Mouse (Mus musculus): ENCODE measurements around the gene Rab40c. TPM values are rescaled to one million over a fixed set of nuclear protein-coding genes. Genes with fewer than 3 reads are reported as not detected.

Rab40c gene
- total RNA-seq, 1 experiment from 2014 or later = 17.1 TPM

GRCm38 (mm10) chr17:25869954-25870353 lies 49.6 kb downstream of the Rab40c start:
- no peak for ATAC-seq (replicated peaks in 1 of 2; ENCODE audit: insufficient read depth in 1 of 2, low FRiP score in 2 of 2, low TSS enrichment in 1 of 2, low read depth in 1 of 2, poor library complexity in 2 of 2, severe bottlenecking in 2 of 2)

- ATAC-seq (replicated peaks in 1 of 2; ENCODE audit: insufficient read depth in 1 of 2, low FRiP score in 2 of 2, low TSS enrichment in 1 of 2, low read depth in 1 of 2, poor library complexity in 2 of 2, severe bottlenecking in 2 of 2) = no peak
Observed at GRCm38 (mm10) chr17:25869498-25869897, 50.0 kb downstream of the Rab40c start.

GRCm38 (mm10) chr17:25868601-25869191 lies 50.8 kb downstream of the Rab40c start, which contains the start of gene Mcrip2:
Mcrip2 (minus strand) TSS chr17:25868764.
- ATAC-seq (replicated peaks in 1 of 2; ENCODE audit: insufficient read depth in 1 of 2, low FRiP score in 2 of 2, low TSS enrichment in 1 of 2, low read depth in 1 of 2, poor library complexity in 2 of 2, severe bottlenecking in 2 of 2) = peak; percentile 70 to 83

GRCm38 (mm10) chr17:25867836-25868600 lies 51.5 kb downstream of the Rab40c start:
- ATAC-seq (replicated peaks in 1 of 2; ENCODE audit: insufficient read depth in 1 of 2, low FRiP score in 2 of 2, low TSS enrichment in 1 of 2, low read depth in 1 of 2, poor library complexity in 2 of 2, severe bottlenecking in 2 of 2) = peak; percentile 17 to 29; a peak in 2 of 4 replicates

GRCm38 (mm10) chr17:25867509-25867835 lies 52.1 kb downstream of the Rab40c start:
- ATAC-seq (replicated peaks in 1 of 2; ENCODE audit: insufficient read depth in 1 of 2, low FRiP score in 2 of 2, low TSS enrichment in 1 of 2, low read depth in 1 of 2, poor library complexity in 2 of 2, severe bottlenecking in 2 of 2) = peak in 1 of 2 experiments; percentile 14; a peak in 1 of 4 replicates

- ATAC-seq (replicated peaks in 1 of 2; ENCODE audit: insufficient read depth in 1 of 2, low FRiP score in 2 of 2, low TSS enrichment in 1 of 2, low read depth in 1 of 2, poor library complexity in 2 of 2, severe bottlenecking in 2 of 2) = no peak
Observed at GRCm38 (mm10) chr17:25866172-25866571, 53.4 kb downstream of the Rab40c start.

GRCm38 (mm10) chr17:25865288-25865687 lies 54.2 kb downstream of the Rab40c start:
- no peak for ATAC-seq (replicated peaks in 1 of 2; ENCODE audit: insufficient read depth in 1 of 2, low FRiP score in 2 of 2, low TSS enrichment in 1 of 2, low read depth in 1 of 2, poor library complexity in 2 of 2, severe bottlenecking in 2 of 2)

- no peak for ATAC-seq (replicated peaks in 1 of 2; ENCODE audit: insufficient read depth in 1 of 2, low FRiP score in 2 of 2, low TSS enrichment in 1 of 2, low read depth in 1 of 2, poor library complexity in 2 of 2, severe bottlenecking in 2 of 2)
Observed at GRCm38 (mm10) chr17:25864311-25864710, 55.2 kb downstream of the Rab40c start.

GRCm38 (mm10) chr17:25863681-25864080 lies 55.8 kb downstream of the Rab40c start:
- ATAC-seq (replicated peaks in 1 of 2; ENCODE audit: insufficient read depth in 1 of 2, low FRiP score in 2 of 2, low TSS enrichment in 1 of 2, low read depth in 1 of 2, poor library complexity in 2 of 2, severe bottlenecking in 2 of 2) = no peak

GRCm38 (mm10) chr17:25861704-25862612 lies 57.6 kb downstream of the Rab40c start:
- no peak for ATAC-seq (replicated peaks in 1 of 2; ENCODE audit: insufficient read depth in 1 of 2, low FRiP score in 2 of 2, low TSS enrichment in 1 of 2, low read depth in 1 of 2, poor library complexity in 2 of 2, severe bottlenecking in 2 of 2)

GRCm38 (mm10) chr17:25860832-25861703 lies 58.5 kb downstream of the Rab40c start, which contains the start of gene Wdr90:
Wdr90 (minus strand) TSS chr17:25861501.
- ATAC-seq (replicated peaks in 1 of 2; ENCODE audit: insufficient read depth in 1 of 2, low FRiP score in 2 of 2, low TSS enrichment in 1 of 2, low read depth in 1 of 2, poor library complexity in 2 of 2, severe bottlenecking in 2 of 2) = peak; percentile 97

- no peak for ATAC-seq (replicated peaks in 1 of 2; ENCODE audit: insufficient read depth in 1 of 2, low FRiP score in 2 of 2, low TSS enrichment in 1 of 2, low read depth in 1 of 2, poor library complexity in 2 of 2, severe bottlenecking in 2 of 2)
Observed at GRCm38 (mm10) chr17:25860229-25860628, 59.3 kb downstream of the Rab40c start.

- peak; percentile 90 to 93 for ATAC-seq (replicated peaks in 1 of 2; ENCODE audit: insufficient read depth in 1 of 2, low FRiP score in 2 of 2, low TSS enrichment in 1 of 2, low read depth in 1 of 2, poor library complexity in 2 of 2, severe bottlenecking in 2 of 2)
Observed at GRCm38 (mm10) chr17:25844396-25844901, 75.1 kb downstream of the Rab40c start, which contains the start of gene Rhot2. Rhot2 (minus strand) TSS chr17:25844851.

GRCm38 (mm10) chr17:25843636-25844395 lies 75.7 kb downstream of the Rab40c start:
- no peak for ATAC-seq (replicated peaks in 1 of 2; ENCODE audit: insufficient read depth in 1 of 2, low FRiP score in 2 of 2, low TSS enrichment in 1 of 2, low read depth in 1 of 2, poor library complexity in 2 of 2, severe bottlenecking in 2 of 2)

- no peak for ATAC-seq (replicated peaks in 1 of 2; ENCODE audit: insufficient read depth in 1 of 2, low FRiP score in 2 of 2, low TSS enrichment in 1 of 2, low read depth in 1 of 2, poor library complexity in 2 of 2, severe bottlenecking in 2 of 2)
Observed at GRCm38 (mm10) chr17:25843122-25843521, 76.4 kb downstream of the Rab40c start.

- no peak for ATAC-seq (replicated peaks in 1 of 2; ENCODE audit: insufficient read depth in 1 of 2, low FRiP score in 2 of 2, low TSS enrichment in 1 of 2, low read depth in 1 of 2, poor library complexity in 2 of 2, severe bottlenecking in 2 of 2)
Observed at GRCm38 (mm10) chr17:25842509-25842908, 77.0 kb downstream of the Rab40c start.
